Mouse (Mus musculus): ENCODE measurements around the gene Gm8677.
"Not testable (repeated sequence)": the region's sequence is repeated elsewhere in the genome, so short reads cannot be mapped to it uniquely, and the experiment has no call there.

Gene Gm8677

GRCm38 (mm10) chr7:22534787-22535186 is at the start of gene Gm8677:
Gm8677 (minus strand) TSS chr7:22534887.
- not testable (repeated sequence) for DNase-seq (ENCODE audit: low spot score)

GRCm38 (mm10) chr7:22565243-22565642 is 30.6 kb upstream of the Gm8677 start, which contains the start of gene Gm4201:
Gm4201 (minus strand) TSS chr7:22565343.
- DNase-seq (ENCODE audit: low spot score): not testable (repeated sequence)

- not testable (repeated sequence) for DNase-seq (ENCODE audit: low spot score)
These were observed 12.0 kb downstream of the Gm8677 start, which contains the start of gene Vmn1r152 for GRCm38 (mm10) chr7:22522667-22523066. Vmn1r152 (plus strand) TSS chr7:22522967.

GRCm38 (mm10) chr7:22499578-22499977 is 35.1 kb downstream of the Gm8677 start, which contains the start of gene Vmn1r151:
Vmn1r151 (minus strand) TSS chr7:22499678.
- not testable (repeated sequence) for DNase-seq (ENCODE audit: low spot score)
